Mouse (Mus musculus) neural tube, embryonic 13.5 days (tissue): ENCODE results near the gene Fndc11. TPM values are rescaled to one million over a fixed set of nuclear protein-coding genes. Genes with fewer than 3 reads are reported as not detected.

Experiments used
- ATAC-seq: fragments of 200-750 bp; cut with Nextera tagmentation; 2 replicates; pipeline ENCODE4 v1.8.0; 2017; ENCODE audit warnings: low read depth, mild to moderate bottlenecking, moderate TSS enrichment, moderate library complexity
- H3K27ac ChIP-seq: fragments of 300-500 bp; sonication (generic); replicated peaks from 2 replicates; pipeline ENCODE4 v1.5.1; 2015; ENCODE audit warnings: moderate library complexity, mild to moderate bottlenecking, inconsistent platforms
- H3K27me3 ChIP-seq: fragments of 300-500 bp; sonication (generic); 2 replicates; pipeline ENCODE4 v1.6.1; 2015; ENCODE audit warnings: mild to moderate bottlenecking, inconsistent platforms
- H3K36me3 ChIP-seq: fragments of 300-500 bp; sonication (generic); 2 replicates; pipeline ENCODE4 v1.6.1; 2015; ENCODE audit warnings: mild to moderate bottlenecking, inconsistent platforms
- H3K4me1 ChIP-seq: fragments of 300-500 bp; sonication (generic); replicated peaks from 2 replicates; pipeline ENCODE4 v1.6.1; 2015; ENCODE audit warnings: inconsistent platforms
- H3K4me2 ChIP-seq: fragments of 300-500 bp; sonication (generic); 2 replicates; pipeline ENCODE4 v1.6.1; 2015; ENCODE audit warnings: inconsistent platforms, mild to moderate bottlenecking, moderate library complexity
- H3K4me3 ChIP-seq: fragments of 300-500 bp; sonication (generic); 2 replicates; pipeline ENCODE4 v1.5.1; 2015; ENCODE audit warnings: mild to moderate bottlenecking, inconsistent platforms
- H3K9ac ChIP-seq: fragments of 300-500 bp; sonication (generic); 2 replicates; pipeline ENCODE4 v1.6.1; 2015; ENCODE audit warnings: moderate library complexity, mild to moderate bottlenecking, inconsistent platforms
- H3K9me3 ChIP-seq: fragments of 300-500 bp; sonication (generic); 2 replicates; pipeline ENCODE4 v1.6.1; 2016; ENCODE audit warnings: inconsistent platforms
- WGBS: fragments of 180-500 bp; shearing (Covaris S2); methylation state at CpG from one replicate; pipeline ENCODE4 v1.1.7; 2015; 5-methylcytosine and 5-hydroxymethylcytosine counted together
- polyA plus RNA-seq: library from polyadenylated mRNA; unstranded; fragments of >200 nt; fragmentation: Nextera tagmentation; extraction: Ambion mirVana; gene quantifications from 2 replicates; pipeline ENCODE4 v1.2.1, GENCODE M21; 2015

Gene Fndc11
- polyA plus RNA-seq, 1 experiment from 2014 or later, result not detected

DNA sequence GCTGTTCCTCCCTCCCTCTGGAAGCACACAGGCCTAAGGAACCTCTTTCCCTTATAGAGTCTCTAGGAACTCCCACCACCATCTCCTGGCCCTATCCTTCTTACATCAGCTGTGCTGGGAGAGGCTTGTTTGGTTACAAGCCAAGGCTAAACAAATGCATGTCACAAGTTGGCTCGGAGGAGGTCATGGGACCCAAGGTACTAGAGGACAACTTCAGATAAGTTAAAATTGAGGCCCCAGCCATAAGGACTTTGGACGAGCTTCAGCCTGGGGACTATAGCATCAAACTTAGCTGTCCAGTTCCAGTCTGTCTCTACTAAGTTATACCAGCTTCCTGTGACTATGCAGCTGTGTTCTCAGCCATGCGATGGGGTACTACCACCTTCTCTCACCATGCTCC is 7.3 kb downstream of the Fndc11 start:
- Histone ChIP-seq H3K27me3 (no peaks in the 10 kb centered on the region), H3K9ac (no peak overlapping the region), H3K4me3 (no peak overlapping the region), H3K27ac (no peak overlapping the region), H3K9me3 (no peaks in the 10 kb centered on the region), H3K4me2 (no peak overlapping the region), H3K36me3 (no peaks in the 10 kb centered on the region), H3K4me1 (no peaks in the 10 kb centered on the region)
- 87% methylated on average over 3 of the region's 3 CpGs for WGBS
- no peak for ATAC-seq

- WGBS, result 86% methylated on average over 1 of the region's 1 CpGs
- no peaks in the 10 kb centered on the region for H3K4me1 ChIP-seq
- no peaks in the 10 kb centered on the region for H3K27me3 ChIP-seq
- no peaks in the 10 kb centered on the region for H3K9me3 ChIP-seq
- H3K9ac ChIP-seq, result no peak overlapping the region
- H3K4me3 ChIP-seq, result no peak overlapping the region
- H3K4me2 ChIP-seq, result no peak overlapping the region
- no peak overlapping the region for H3K27ac ChIP-seq
- no peak for ATAC-seq
- H3K36me3 ChIP-seq, result no peaks in the 10 kb centered on the region
These were observed 8.5 kb downstream of the Fndc11 start for GRCm38 (mm10) chr2:181228335-181228734.

- ATAC-seq, result no peak
- Histone ChIP-seq H3K4me1 (no peaks in the 10 kb centered on the region), H3K36me3 (no peaks in the 10 kb centered on the region), H3K4me2 (no peak overlapping the region), H3K4me3 (no peak overlapping the region), H3K27me3 (no peaks in the 10 kb centered on the region), H3K9ac (no peak overlapping the region), H3K9me3 (no peaks in the 10 kb centered on the region), H3K27ac (no peak overlapping the region)
- 75% methylated on average over 19 of the region's 20 CpGs for WGBS
These were observed 11.4 kb downstream of the Fndc11 start for GRCm38 (mm10) chr2:181231171-181231570.

DNA sequence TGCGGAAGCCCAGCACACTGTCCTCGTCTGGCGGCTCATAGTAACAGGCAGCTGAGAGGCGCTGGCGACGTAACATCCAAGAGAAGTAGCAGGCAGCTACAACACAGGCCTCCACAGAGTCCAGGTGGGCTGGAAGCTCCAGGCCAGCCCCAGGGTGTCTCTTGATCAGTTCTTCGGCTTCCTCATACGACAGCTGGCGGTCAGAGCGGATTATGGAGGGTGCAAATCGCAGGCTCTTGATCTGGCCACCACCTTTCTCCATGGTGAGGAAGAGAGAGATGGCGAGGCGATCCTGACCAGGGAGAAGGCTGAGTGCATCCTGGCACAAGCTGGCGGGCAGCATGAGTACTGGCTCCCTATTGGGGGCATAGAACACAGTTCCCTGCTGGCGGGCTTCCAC is 13.6 kb downstream of the Fndc11 start:
- Histone ChIP-seq H3K36me3 (no peaks in the 10 kb centered on the region), H3K4me3 (no peak overlapping the region), H3K4me1 (no peaks in the 10 kb centered on the region), H3K27me3 (no peaks in the 10 kb centered on the region), H3K4me2 (no peak overlapping the region), H3K9me3 (no peaks in the 10 kb centered on the region), H3K9ac (no peak overlapping the region), H3K27ac (no peak overlapping the region)
- ATAC-seq, result no peak
- 88% methylated on average over 15 of the region's 15 CpGs for WGBS

- 95% methylated on average over 11 of the region's 11 CpGs for WGBS
- H3K4me2 ChIP-seq, result no peak overlapping the region
- no peak overlapping the region for H3K9ac ChIP-seq
- no peak for ATAC-seq
- no peaks in the 10 kb centered on the region for H3K9me3 ChIP-seq
- no peaks in the 10 kb centered on the region for H3K4me1 ChIP-seq
- no peaks in the 10 kb centered on the region for H3K36me3 ChIP-seq
- H3K4me3 ChIP-seq, result no peak overlapping the region
- no peak overlapping the region for H3K27ac ChIP-seq
- no peaks in the 10 kb centered on the region for H3K27me3 ChIP-seq
These were observed 14.9 kb downstream of the Fndc11 start for GRCm38 (mm10) chr2:181234680-181235079.

DNA sequence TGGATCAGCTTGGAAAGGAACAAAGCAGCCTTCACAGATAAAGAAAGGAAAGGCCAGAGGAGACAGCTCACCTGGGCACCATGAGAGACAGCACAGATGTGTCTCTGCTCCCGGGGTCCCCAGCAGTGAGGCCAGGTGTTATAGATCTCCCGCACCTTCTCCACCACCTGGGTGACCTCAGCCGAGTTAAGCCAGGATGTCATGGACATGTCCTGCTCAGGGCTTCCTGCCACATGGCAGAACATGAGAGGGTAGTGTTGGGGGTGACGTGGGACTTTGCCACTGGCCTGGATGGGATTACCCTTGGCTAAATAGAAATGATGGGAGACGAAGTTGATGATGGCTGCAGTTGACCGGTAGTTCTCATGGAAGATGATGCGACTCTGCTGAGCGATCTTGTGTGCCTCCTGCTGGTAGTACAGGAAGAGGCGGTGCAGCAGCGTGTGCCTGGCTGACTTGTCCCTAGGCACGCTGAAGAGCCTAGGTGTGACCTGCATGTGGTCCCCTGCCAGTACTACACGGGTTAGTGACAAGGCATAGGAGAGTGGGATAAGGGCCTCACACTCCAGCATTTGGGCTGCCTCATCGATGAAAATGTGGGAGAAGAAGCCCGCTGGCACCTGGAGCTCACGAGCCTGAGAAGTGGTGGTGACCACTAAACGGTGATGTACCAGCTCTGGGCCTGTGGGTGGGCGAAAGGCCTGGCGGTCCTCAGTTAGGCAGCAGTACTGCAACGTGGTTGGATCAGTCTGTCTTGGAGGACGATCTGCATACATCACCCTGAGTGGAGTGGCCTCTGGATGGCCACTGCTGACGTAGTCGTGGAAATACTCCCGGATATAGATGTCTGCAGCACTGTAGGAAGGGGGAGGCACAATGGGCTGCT is 16.1 kb downstream of the Fndc11 start:
- Histone ChIP-seq H3K4me1 (no peaks in the 10 kb centered on the region), H3K36me3 (no peaks in the 10 kb centered on the region), H3K27me3 (no peaks in the 10 kb centered on the region), H3K9ac (no peak overlapping the region), H3K9me3 (no peaks in the 10 kb centered on the region), H3K4me3 (no peak overlapping the region), H3K4me2 (no peak overlapping the region), H3K27ac (no peak overlapping the region)
- ATAC-seq, result no peak
- 84% methylated on average over 23 of the region's 23 CpGs for WGBS

DNA sequence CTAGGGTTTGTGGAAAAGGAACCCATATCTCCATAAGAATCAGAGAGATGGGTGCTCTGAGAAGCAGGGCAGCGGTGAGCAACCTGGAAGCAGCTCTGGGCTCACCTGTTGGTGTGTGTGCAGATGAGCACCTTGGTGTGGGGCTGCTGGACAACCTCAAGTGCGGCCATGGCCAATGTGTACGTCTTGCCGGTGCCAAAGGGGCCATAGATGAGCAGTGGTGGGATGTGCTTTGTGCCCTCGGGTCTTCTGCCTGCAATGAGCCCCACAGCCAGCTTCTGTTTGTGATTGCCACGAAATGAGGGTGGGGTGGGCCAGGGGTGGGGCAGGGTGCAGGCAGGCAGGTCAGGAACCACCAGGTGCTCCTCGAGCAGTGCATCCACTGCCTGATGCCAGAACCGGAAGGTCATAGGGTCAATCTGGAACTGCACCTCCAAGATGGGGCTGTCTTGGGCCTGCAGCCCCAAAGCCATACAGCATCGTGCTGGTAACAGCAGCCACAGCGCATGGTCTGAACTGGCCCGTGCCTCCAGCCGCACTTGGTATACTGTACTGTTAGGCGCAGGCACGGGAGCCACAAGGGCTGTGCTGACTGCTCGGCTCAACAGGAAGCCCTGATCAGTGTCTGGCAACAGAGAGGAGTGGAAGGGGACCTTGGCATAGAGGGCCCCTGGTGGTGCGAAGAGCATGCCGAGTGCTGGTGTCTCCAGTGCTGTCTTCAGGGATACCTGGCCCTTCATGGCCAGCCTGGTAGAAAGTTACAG is 17.6 kb downstream of the Fndc11 start:
- Histone ChIP-seq H3K27me3 (no peaks in the 10 kb centered on the region), H3K4me3 (no peak overlapping the region), H3K9me3 (no peaks in the 10 kb centered on the region), H3K36me3 (no peaks in the 10 kb centered on the region), H3K27ac (no peak overlapping the region), H3K9ac (no peak overlapping the region), H3K4me1 (peaks cover 8% of the 10 kb centered on the region), H3K4me2 (no peak overlapping the region)
- no peak for ATAC-seq
- 89% methylated on average over 17 of the region's 17 CpGs for WGBS

DNA sequence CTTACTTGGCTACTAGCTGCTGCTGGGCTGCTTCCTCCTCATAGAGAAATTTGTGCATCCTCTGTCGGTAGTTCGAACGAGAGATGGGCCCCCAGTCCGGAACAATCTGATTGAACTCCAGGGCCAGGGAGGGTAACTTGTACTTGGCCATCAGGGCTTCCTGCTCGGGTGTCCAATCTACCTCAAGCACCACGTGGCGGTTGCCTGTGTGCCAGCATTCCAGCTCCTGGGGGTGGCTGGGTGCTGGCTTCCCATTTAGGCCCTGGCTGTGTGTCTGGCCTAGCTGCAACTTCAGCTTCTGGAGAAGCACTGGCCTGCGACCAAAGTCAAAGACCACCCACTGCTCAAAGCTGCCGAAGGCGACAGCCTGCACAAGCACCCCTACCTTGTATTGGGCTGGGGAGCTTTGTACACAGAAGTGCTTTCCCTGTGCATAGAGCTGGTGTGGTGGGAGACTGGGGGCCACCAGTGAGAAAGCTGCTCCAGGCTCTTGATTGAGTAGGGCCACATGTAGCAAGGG is 18.3 kb downstream of the Fndc11 start:
- H3K27ac ChIP-seq, result no peak overlapping the region
- no peaks in the 10 kb centered on the region for H3K9me3 ChIP-seq
- H3K27me3 ChIP-seq, result no peaks in the 10 kb centered on the region
- H3K4me3 ChIP-seq, result no peak overlapping the region
- 78% methylated on average over 10 of the region's 10 CpGs for WGBS
- H3K36me3 ChIP-seq, result no peaks in the 10 kb centered on the region
- no peak for ATAC-seq
- no peak overlapping the region for H3K4me2 ChIP-seq
- H3K4me1 ChIP-seq, result peaks cover 8% of the 10 kb centered on the region
- no peak overlapping the region for H3K9ac ChIP-seq

- Histone ChIP-seq H3K4me2 (no peak overlapping the region), H3K36me3 (no peaks in the 10 kb centered on the region), H3K27ac (no peak overlapping the region), H3K9ac (no peak overlapping the region), H3K9me3 (no peaks in the 10 kb centered on the region), H3K4me1 (peaks cover 8% of the 10 kb centered on the region), H3K27me3 (no peaks in the 10 kb centered on the region), H3K4me3 (no peak overlapping the region)
- no peak for ATAC-seq
- 64% methylated on average over 2 of the region's 2 CpGs for WGBS
These were observed 19.0 kb downstream of the Fndc11 start for GRCm38 (mm10) chr2:181238861-181239260.

GRCm38 (mm10) chr2:181239261-181239660 is 19.4 kb downstream of the Fndc11 start:
- no peak overlapping the region for H3K9ac ChIP-seq
- H3K4me2 ChIP-seq, result no peak overlapping the region
- no peaks in the 10 kb centered on the region for H3K27me3 ChIP-seq
- WGBS, result 93% methylated on average over 9 of the region's 9 CpGs
- peaks cover 8% of the 10 kb centered on the region for H3K4me1 ChIP-seq
- no peak for ATAC-seq
- no peaks in the 10 kb centered on the region for H3K36me3 ChIP-seq
- H3K4me3 ChIP-seq, result no peak overlapping the region
- H3K27ac ChIP-seq, result no peak overlapping the region
- H3K9me3 ChIP-seq, result no peaks in the 10 kb centered on the region

DNA sequence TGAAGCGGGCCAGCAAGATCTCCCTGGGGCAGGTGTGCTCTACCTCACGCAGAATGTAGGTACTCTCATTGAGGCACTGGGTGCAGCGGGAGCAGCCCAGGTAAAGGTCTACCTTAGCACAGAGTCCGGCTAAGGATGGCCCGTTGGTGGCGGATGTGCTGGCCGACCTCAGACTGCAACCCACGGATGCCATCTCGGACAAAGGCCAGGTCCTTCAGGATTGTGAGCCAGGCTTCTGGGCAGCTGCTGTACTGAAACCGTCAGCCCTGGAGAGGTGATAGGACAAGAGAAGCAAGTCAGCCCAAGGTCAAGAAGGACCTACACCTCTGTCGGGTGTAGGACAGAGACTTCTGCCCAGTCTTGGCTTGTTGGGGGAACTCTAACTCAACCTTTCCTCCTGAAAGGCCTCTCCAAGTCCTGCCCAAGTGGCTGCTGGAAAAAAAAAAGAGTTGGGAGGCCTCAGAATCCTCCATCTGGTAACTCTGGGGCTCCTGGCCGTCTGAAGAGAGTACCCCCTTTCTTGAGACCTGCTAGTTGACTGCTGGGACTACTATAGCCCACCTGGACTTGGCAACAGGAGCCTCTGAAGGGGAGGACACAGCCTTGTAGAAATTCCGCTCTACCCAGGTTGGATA is 21.1 kb downstream of the Fndc11 start:
- 91% methylated on average over 13 of the region's 13 CpGs for WGBS
- no peaks in the 10 kb centered on the region for H3K27me3 ChIP-seq
- 0 out of 2 replicates have a peak overlapping the region, but pooled peaks have one; percentile 32 for H3K4me3 ChIP-seq
- no peak overlapping the region for H3K27ac ChIP-seq
- H3K36me3 ChIP-seq, result no peaks in the 10 kb centered on the region
- H3K9me3 ChIP-seq, result no peaks in the 10 kb centered on the region
- peaks cover 8% of the 10 kb centered on the region for H3K4me1 ChIP-seq
- ATAC-seq, result no peak
- no peak overlapping the region for H3K4me2 ChIP-seq
- H3K9ac ChIP-seq, result no peak overlapping the region
